Mouse (Mus musculus) testis, adult 2 months (tissue): ENCODE data around the gene Gpr180. TPM values are rescaled to one million over a fixed set of nuclear protein-coding genes. Genes with fewer than 3 reads are reported as not detected.

Source experiments
- H3K27ac ChIP-seq: fragments of 200-500 bp; 2 replicates; pipeline ENCODE4 v1.5.1; 2012; ENCODE audit warnings: low read depth, low read length; ENCODE audit not compliant: control insufficient read depth, insufficient read depth
- H3K27me3 ChIP-seq: fragments of 200-500 bp; 2 replicates; pipeline ENCODE4 v1.6.1; 2012; ENCODE audit warnings: mild to moderate bottlenecking, low read length, moderate library complexity; ENCODE audit not compliant: control insufficient read depth, insufficient read depth
- H3K36me3 ChIP-seq: fragments of 200-500 bp; 2 replicates; pipeline ENCODE4 v1.6.1; 2012; ENCODE audit warnings: mild to moderate bottlenecking, low read length; ENCODE audit not compliant: control insufficient read depth, insufficient read depth
- H3K4me1 ChIP-seq: fragments of 200-500 bp; 2 replicates; pipeline ENCODE4 v1.6.1; 2012; ENCODE audit warnings: low read length; ENCODE audit not compliant: control insufficient read depth, insufficient read depth
- H3K4me3 ChIP-seq: fragments of 200-500 bp; 2 replicates; pipeline ENCODE4 v1.5.1; 2012; ENCODE audit warnings: low read depth, mild to moderate bottlenecking, low read length, moderate library complexity, mixed read lengths; ENCODE audit not compliant: control insufficient read depth
- CTCF ChIP-seq: fragments of 200-500 bp; IDR thresholded peaks from 2 replicates; pipeline ENCODE4 v1.5.1; 2012; ENCODE audit warnings: low read depth, mild to moderate bottlenecking, inconsistent platforms, low read length, moderate library complexity; ENCODE audit not compliant: control insufficient read depth, insufficient read depth, insufficient replicate concordance
- POLR2A ChIP-seq: fragments of 200-500 bp; IDR thresholded peaks from 2 replicates; pipeline ENCODE4 v1.6.1; 2012; ENCODE audit warnings: low read depth, mild to moderate bottlenecking, inconsistent platforms, low read length, moderate library complexity; ENCODE audit not compliant: control insufficient read depth
- polyA plus RNA-seq: library from polyadenylated mRNA; depleted of rRNA; stranded (reverse); fragments of >200 nt; gene quantifications from 2 replicates; pipeline ENCODE4 v1.2.3, GENCODE M21; 2012

The Gpr180 gene
- polyA plus RNA-seq, 1 experiment, result 26.3 TPM

- Histone ChIP-seq H3K27ac (no peak overlapping the region), H3K36me3 (peaks cover 3% of the 10 kb centered on the region), H3K27me3 (no peaks in the 10 kb centered on the region), H3K4me1 (no peaks in the 10 kb centered on the region), H3K4me3 (no peak overlapping the region)
- TF ChIP-seq POLR2A, result no peak
- no peak for TF ChIP-seq CTCF
Measured at GRCm38 (mm10) chr14:118156740-118157139, 19.8 kb downstream of the Gpr180 start.

GRCm38 (mm10) chr14:118157146-118157545 lies 20.2 kb downstream of the Gpr180 start:
- peaks cover 3% of the 10 kb centered on the region for H3K36me3 ChIP-seq
- H3K27ac ChIP-seq, result no peak overlapping the region
- H3K4me3 ChIP-seq, result no peak overlapping the region
- H3K27me3 ChIP-seq, result no peaks in the 10 kb centered on the region
- H3K4me1 ChIP-seq, result no peaks in the 10 kb centered on the region
- TF ChIP-seq CTCF, result peak; percentile 92
- no peak for TF ChIP-seq POLR2A

DNA sequence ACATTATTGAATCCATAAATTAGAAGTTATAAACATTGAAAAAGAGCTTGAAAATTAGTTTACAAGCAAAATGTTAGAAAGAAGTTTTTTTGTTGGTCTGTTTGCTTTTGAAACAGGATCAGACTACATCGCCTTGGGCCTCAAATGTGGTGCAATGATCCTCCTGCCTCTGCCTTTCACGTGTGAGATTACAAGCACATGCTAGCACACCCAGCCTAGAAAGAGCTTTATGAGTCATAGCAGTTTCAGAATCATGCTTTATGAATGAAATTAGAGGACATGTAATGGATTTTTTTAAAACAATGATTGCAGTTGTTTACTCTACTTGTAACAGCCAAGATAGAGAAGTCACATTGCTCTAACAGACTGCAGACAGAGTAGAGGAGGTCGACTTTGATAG lies 24.8 kb downstream of the Gpr180 start:
- no peak for TF ChIP-seq POLR2A
- TF ChIP-seq CTCF, result no peak
- H3K36me3 ChIP-seq, result peaks cover 3% of the 10 kb centered on the region
- H3K4me3 ChIP-seq, result no peak overlapping the region
- H3K27ac ChIP-seq, result no peak overlapping the region
- no peaks in the 10 kb centered on the region for H3K4me1 ChIP-seq
- H3K27me3 ChIP-seq, result no peaks in the 10 kb centered on the region

GRCm38 (mm10) chr14:118162640-118163039 lies 25.7 kb downstream of the Gpr180 start:
- TF ChIP-seq CTCF (no peak), POLR2A (no peak)
- Histone ChIP-seq H3K27me3 (no peaks in the 10 kb centered on the region), H3K36me3 (peaks cover 3% of the 10 kb centered on the region), H3K4me3 (no peak overlapping the region), H3K4me1 (no peaks in the 10 kb centered on the region), H3K27ac (no peak overlapping the region)

GRCm38 (mm10) chr14:118168776-118169175 lies 31.8 kb downstream of the Gpr180 start:
- no peaks in the 10 kb centered on the region for H3K4me1 ChIP-seq
- no peaks in the 10 kb centered on the region for H3K36me3 ChIP-seq
- no peak overlapping the region for H3K4me3 ChIP-seq
- no peaks in the 10 kb centered on the region for H3K27me3 ChIP-seq
- no peak for TF ChIP-seq CTCF
- no peak for TF ChIP-seq POLR2A
- no peak overlapping the region for H3K27ac ChIP-seq

DNA sequence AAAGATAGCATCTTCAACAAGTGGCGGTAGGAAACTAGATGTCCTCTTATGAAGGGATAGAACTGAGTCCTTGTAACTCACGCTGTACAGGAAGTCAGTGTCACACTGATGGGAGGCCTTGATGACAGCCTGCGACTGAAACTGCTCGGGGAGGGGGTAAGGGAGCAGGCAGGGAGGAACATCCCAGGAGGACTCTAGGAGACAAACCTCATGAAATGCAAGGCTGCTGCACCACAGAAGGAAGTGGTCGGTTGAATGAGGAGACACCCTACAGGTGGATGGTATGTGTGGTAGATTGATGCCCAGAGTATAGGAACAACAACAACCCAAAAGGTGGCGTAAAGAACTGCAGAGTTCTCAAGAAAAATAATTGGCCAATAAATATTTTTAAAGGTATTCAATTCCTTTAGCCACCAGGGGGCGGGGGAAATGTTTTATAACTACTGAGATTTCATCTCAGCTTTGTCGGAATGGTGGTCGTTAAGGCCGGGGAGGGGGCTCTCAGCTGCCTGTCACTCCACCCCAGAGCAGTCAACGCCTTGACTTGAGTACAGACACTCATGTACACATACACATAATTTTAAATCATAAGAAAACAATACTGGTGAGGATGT lies 36.7 kb downstream of the Gpr180 start:
- no peak for TF ChIP-seq CTCF
- Histone ChIP-seq H3K36me3 (no peaks in the 10 kb centered on the region), H3K4me3 (no peak overlapping the region), H3K27me3 (no peaks in the 10 kb centered on the region), H3K27ac (no peak overlapping the region), H3K4me1 (peaks cover 7% of the 10 kb centered on the region)

GRCm38 (mm10) chr14:118175071-118175693 lies 38.2 kb downstream of the Gpr180 start:
- Histone ChIP-seq H3K4me3 (peak overlapping the region; percentile 83), H3K27ac (peak overlapping the region; percentile 49), H3K36me3 (no peaks in the 10 kb centered on the region), H3K4me1 (peaks cover 8% of the 10 kb centered on the region), H3K27me3 (no peaks in the 10 kb centered on the region)
- no peak for TF ChIP-seq CTCF
- no peak for TF ChIP-seq POLR2A
